Mouse (Mus musculus) heart, postnatal 0 days (tissue): Measurements from ENCODE around the gene Kcnk6. TPM values are rescaled to one million over a fixed set of nuclear protein-coding genes. Genes with fewer than 3 reads are reported as not detected.
A peak's percentile ranks its signal among the peaks of the same experiment; 100 is the strongest.
"Not testable (repeated sequence)": the region's sequence is repeated elsewhere in the genome, so short reads cannot be mapped to it uniquely, and the experiment has no call there.

ENCODE experiments used
- ATAC-seq: fragments of 200-750 bp; cut with Nextera tagmentation; 2 replicates; pipeline ENCODE4 v1.8.0; 2017; ENCODE audit warnings: low read depth, moderate number of reproducible peaks, moderate library complexity; ENCODE audit not compliant: insufficient read depth
- DNase-seq: peaks from one replicate; pipeline ENCODE4 v3.0.0-alpha.2; 2016; ENCODE audit warnings: low spot score
- H3K27ac ChIP-seq: fragments of 300-500 bp; sonication (generic); 2 replicates; pipeline ENCODE4 v1.5.1; 2014; ENCODE audit warnings: low read depth, mild to moderate bottlenecking
- H3K27me3 ChIP-seq: fragments of 300-500 bp; sonication (generic); 2 replicates; pipeline ENCODE4 v1.6.1; 2014; ENCODE audit warnings: low read length, mixed read lengths; ENCODE audit not compliant: control insufficient read depth, insufficient read depth
- H3K36me3 ChIP-seq: fragments of 300-500 bp; sonication (generic); replicated peaks from 2 replicates; pipeline ENCODE4 v1.6.1; 2014; ENCODE audit warnings: low read length, mixed read lengths; ENCODE audit not compliant: control insufficient read depth, insufficient read depth
- H3K4me1 ChIP-seq: fragments of 300-500 bp; sonication (generic); 2 replicates; pipeline ENCODE4 v1.6.1; 2014; ENCODE audit warnings: antibody characterized with exemption; ENCODE audit not compliant: control insufficient read depth, insufficient read depth
- H3K4me2 ChIP-seq: fragments of 300-500 bp; sonication (generic); 2 replicates; pipeline ENCODE4 v1.6.1; 2014; ENCODE audit warnings: low read depth, mild to moderate bottlenecking, low read length, moderate library complexity
- H3K4me3 ChIP-seq: fragments of 300-500 bp; sonication (generic); 2 replicates; pipeline ENCODE4 v1.5.1; 2014; ENCODE audit warnings: low read depth, low read length
- H3K9ac ChIP-seq: fragments of 300-500 bp; sonication (generic); replicated peaks from 2 replicates; pipeline ENCODE4 v1.6.1; 2014; ENCODE audit warnings: low read depth, low read length, mixed read lengths
- H3K9me3 ChIP-seq: fragments of 300-500 bp; sonication (generic); replicated peaks from 2 replicates; pipeline ENCODE4 v1.6.1; 2016; ENCODE audit warnings: low read length; ENCODE audit not compliant: control insufficient read depth
- CTCF ChIP-seq: IDR thresholded peaks from 2 replicates; pipeline ENCODE4 v1.5.1; 2016; ENCODE audit warnings: antibody characterized with exemption, control low read depth, low read depth
- EP300 ChIP-seq: IDR thresholded peaks from 2 replicates; pipeline ENCODE4 v1.6.1; 2016; ENCODE audit warnings: antibody characterized with exemption, low read depth
- WGBS: fragments of 180-500 bp; shearing (Covaris S2); extraction: QIAGEN DNeasy Blood & Tissue Kit; methylation state at CpG from one replicate; pipeline ENCODE4 v1.1.7; 2014; 5-methylcytosine and 5-hydroxymethylcytosine counted together
- polyA plus RNA-seq: library from polyadenylated mRNA; unstranded; fragments of >200 nt; fragmentation: Nextera tagmentation; extraction: Ambion mirVana; gene quantifications from 2 replicates; pipeline ENCODE4 v1.2.1, GENCODE M21; 2015
- total RNA-seq: library from RNA; depleted of rRNA; stranded (reverse); fragments of >200 nt; gene quantifications from 2 replicates; pipeline ENCODE4 v1.2.3, GENCODE M21; 2014; ENCODE audit warnings: low replicate concordance

Kcnk6 gene
- total and polyA plus RNA-seq, 2 experiments from 2014 or later: 0.96 to 27.4 TPM

DNA sequence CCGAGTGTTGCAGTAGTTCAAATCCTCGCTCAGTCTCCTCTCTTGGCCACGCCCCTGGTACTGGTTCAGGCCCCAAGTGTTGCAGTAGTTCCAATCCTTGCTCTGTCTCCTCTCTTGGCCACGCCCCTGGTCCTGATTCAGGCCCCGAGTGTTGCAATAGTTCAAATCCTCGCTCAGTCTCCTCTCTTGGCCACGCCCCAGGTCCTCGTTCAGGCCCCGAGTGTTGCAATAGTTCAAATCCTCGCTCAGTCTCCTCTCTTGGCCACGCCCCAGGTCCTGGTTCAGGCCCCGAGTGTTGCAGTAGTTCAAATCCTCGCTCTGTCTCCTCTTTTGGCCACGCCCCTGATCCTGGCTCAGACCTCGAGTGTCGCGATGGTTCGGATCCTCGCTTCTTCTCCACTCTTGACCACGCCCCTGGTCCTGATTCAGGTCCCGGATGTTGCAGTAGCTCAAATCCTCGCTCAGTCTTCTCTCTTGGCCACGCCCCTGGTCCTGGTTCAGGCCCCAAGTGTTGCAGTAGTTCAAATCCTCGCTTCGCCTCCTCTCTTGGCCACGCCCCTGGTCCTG lies 20.0 kb downstream of the Kcnk6 start:
- DNase-seq: no peak
- peak overlapping the region; percentile 50 for H3K4me2 ChIP-seq
- peaks cover 6% of the 10 kb centered on the region for H3K4me1 ChIP-seq
- WGBS: 19% methylated on average over 26 of the region's 26 CpGs
- TF ChIP-seq EP300 (no peak), CTCF (no peak)
- no peak overlapping the region for H3K9ac ChIP-seq
- H3K4me3 ChIP-seq: no peak overlapping the region
- peak overlapping the region; percentile 76; the same call in 1 of the 2 replicates for H3K27ac ChIP-seq
- ATAC-seq: no peak
- no peaks in the 10 kb centered on the region for H3K36me3 ChIP-seq
- H3K9me3 ChIP-seq: 0 out of 2 replicates have a peak, but pooled peaks cover 19% of the 10 kb centered on the region
- H3K27me3 ChIP-seq: peaks cover 16% of the 10 kb centered on the region

DNA sequence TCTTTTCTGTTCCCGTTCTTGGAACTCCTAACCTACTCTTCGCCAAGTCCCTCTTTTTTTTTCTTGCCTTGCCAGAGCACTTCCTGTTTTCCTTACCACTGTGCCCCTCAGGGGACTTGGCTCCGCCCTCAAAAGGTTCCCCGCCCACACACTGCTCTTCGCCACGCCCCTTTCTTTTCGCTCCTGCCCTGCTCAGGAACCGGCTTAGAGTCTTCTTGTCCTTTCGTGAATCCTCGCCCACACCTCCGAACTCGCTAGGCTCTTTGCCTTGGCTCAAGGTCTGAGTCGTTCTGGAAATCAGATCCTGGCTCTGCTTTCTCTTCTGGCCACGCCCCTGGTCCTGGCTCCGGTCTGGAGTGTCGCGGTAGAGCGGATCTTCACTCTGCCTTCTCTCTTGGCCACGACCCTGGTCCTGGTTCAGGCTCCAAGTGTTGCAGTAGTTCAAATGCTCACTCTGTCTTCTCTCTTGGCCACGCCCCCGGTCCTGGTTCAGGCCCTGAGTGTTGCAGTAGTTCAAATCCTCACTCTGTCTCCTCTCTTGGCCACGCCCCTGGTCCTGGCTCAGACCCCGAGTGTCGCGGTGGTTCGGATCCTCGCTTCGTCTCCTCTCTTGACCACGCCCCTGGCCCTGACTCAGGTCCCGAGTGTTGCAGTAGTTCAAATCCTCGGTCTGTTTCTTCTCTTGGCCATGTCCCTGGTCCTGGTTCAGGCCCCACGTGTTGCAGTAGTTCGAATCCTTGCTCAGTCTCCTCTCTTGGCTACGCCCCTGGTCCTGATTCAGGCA lies 20.7 kb downstream of the Kcnk6 start:
- 5% methylated on average over 34 of the region's 34 CpGs for WGBS
- TF ChIP-seq CTCF (no peak), EP300 (no peak)
- peak overlapping the region; percentile 15 for H3K9ac ChIP-seq
- ATAC-seq (peak; percentile 83), DNase-seq (peak; percentile 66)
- H3K4me2 ChIP-seq: peak overlapping the region; percentile 50
- peak overlapping the region; percentile 47 for H3K4me3 ChIP-seq
- H3K36me3 ChIP-seq: no peaks in the 10 kb centered on the region
- H3K27ac ChIP-seq: peak overlapping the region; percentile 76
- H3K27me3 ChIP-seq: peaks cover 16% of the 10 kb centered on the region
- 0 out of 2 replicates have a peak, but pooled peaks cover 15% of the 10 kb centered on the region for H3K9me3 ChIP-seq
- H3K4me1 ChIP-seq: peaks cover 6% of the 10 kb centered on the region

DNA sequence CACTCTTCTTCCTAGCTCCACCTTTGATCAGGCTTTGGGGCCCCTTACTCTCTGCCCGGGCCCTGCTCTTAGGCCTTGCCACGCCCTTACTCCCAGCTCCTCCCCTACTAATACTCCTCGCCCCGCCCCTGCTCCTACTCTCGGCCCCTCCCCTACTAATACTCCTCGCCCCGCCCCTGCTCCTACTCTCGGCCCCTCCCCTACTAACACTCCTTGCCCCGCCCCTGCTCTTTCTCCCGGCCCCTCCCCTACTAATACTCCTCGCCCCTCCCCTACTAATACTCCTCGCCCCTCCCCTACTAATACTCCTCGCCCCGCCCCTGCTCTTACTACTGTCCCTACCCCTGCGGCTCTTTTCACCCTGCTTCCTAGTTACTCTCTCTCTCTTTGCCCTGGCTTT lies 21.3 kb downstream of the Kcnk6 start:
- Histone ChIP-seq H3K9me3 (0 out of 2 replicates have a peak, but pooled peaks cover 11% of the 10 kb centered on the region), H3K4me2 (peak overlapping the region; percentile 50), H3K27ac (peak overlapping the region; percentile 76), H3K27me3 (peaks cover 16% of the 10 kb centered on the region), H3K4me3 (peak overlapping the region; percentile 47)
- H3K9ac ChIP-seq, H3K4me1 ChIP-seq, H3K36me3 ChIP-seq, DNase-seq: not testable (repeated sequence)
- WGBS: 20% methylated on average over 12 of the region's 15 CpGs
- peak; percentile 63; the same call in 1 of the 2 replicates for ATAC-seq

DNA sequence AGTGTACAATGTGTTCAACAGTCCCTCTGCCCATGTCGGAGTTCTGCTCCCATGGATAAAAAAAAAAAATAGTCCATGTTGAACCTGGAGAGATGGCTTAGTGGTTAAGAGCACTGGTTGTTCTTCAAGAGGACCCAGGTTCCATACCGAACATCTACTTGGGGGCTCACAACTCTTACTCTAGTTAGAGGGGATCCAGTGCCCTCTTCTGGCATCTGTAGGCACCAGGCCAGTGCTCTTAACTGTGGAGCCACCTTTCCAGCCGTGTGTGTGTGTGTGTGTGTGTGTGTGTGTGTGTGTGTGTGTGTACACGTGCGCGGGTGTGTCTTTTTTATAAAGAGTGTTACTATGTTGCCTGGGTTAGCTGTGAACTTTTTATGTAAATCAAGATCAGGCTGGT lies 29.7 kb downstream of the Kcnk6 start:
- DNase-seq (no peak), ATAC-seq (no peak)
- Histone ChIP-seq H3K27me3 (no peaks in the 10 kb centered on the region), H3K4me2 (no peak overlapping the region), H3K36me3 (no peaks in the 10 kb centered on the region), H3K9me3 (no peaks in the 10 kb centered on the region), H3K27ac (no peak overlapping the region), H3K4me3 (no peak overlapping the region), H3K9ac (no peak overlapping the region), H3K4me1 (no peaks in the 10 kb centered on the region)
- TF ChIP-seq EP300 (no peak), CTCF (no peak)
- WGBS: 73% methylated on average over 5 of the region's 6 CpGs

DNA sequence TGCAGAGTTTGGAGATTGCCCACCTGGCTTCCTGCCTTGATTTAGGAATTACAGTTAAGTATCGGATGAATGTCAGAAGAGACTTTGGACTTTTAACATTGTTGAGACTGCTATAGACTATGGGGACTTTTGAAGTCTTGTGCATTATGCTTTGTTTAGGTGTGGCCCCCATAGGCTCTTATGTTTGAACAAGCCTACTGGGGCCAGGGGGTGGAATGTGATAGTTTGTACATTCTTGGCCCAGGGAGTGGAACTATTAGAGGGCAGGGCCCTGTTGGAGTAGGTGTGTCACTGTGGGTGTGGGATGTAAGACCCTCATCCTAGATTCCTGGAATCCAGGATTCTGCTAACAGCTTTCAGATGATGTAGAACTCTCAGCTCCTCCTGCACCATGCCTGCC lies 38.1 kb downstream of the Kcnk6 start:
- not testable (repeated sequence) for ATAC-seq, H3K4me1 ChIP-seq, H3K9me3 ChIP-seq, DNase-seq, H3K27me3 ChIP-seq, H3K4me2 ChIP-seq, H3K27ac ChIP-seq, H3K9ac ChIP-seq, H3K4me3 ChIP-seq, H3K36me3 ChIP-seq
- 67% methylated on average over 1 of the region's 1 CpGs for WGBS

DNA sequence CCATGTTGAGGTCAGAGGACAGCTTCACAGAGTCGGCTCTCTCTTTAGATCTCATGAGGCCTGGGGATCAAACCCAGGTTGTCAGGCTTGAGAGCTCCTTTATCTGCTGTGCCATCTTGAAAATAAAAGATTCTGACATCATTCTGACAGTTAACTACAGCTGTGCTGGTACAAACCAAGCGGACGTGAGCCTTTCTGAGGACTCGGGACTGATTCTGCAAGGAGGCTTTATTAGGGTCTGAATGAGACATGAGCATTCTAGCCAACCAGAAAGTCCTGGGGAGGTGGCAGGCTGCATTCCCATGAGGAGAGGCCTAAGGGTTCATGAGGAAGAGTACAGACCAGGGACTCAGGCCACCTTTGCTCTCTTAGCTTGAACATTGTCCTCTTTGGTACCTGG lies 51.0 kb downstream of the Kcnk6 start:
- H3K9ac ChIP-seq, H3K4me2 ChIP-seq, H3K27me3 ChIP-seq, DNase-seq, H3K36me3 ChIP-seq, H3K27ac ChIP-seq, H3K4me3 ChIP-seq, H3K9me3 ChIP-seq, ATAC-seq: not testable (repeated sequence)
- 97% methylated on average over 4 of the region's 4 CpGs for WGBS
- H3K4me1 ChIP-seq: peaks cover 14% of the 10 kb centered on the region
